Mouse (Mus musculus) midbrain, embryonic 11.5 days (tissue): ENCODE results near the gene Olfr646. TPM values are rescaled to one million over a fixed set of nuclear protein-coding genes. Genes with fewer than 3 reads are reported as not detected.

Experiments used
- ATAC-seq: fragments of 200-750 bp; cut with Nextera tagmentation; 2 replicates; pipeline ENCODE4 v1.8.0; 2017; ENCODE audit warnings: moderate TSS enrichment, moderate library complexity; ENCODE audit not compliant: low FRiP score
- DNase-seq: peaks from one replicate; pipeline ENCODE4 v3.0.0; 2015; ENCODE audit warnings: low spot score; ENCODE audit errors: missing footprints
- H3K27ac ChIP-seq: fragments of 300-500 bp; sonication (generic); 2 replicates; pipeline ENCODE4 v1.5.1; 2014; ENCODE audit warnings: low read depth, low read length
- H3K27me3 ChIP-seq: fragments of 300-500 bp; sonication (generic); 2 replicates; pipeline ENCODE4 v1.6.1; 2014; ENCODE audit warnings: mild to moderate bottlenecking, low read length, moderate library complexity, mixed read lengths; ENCODE audit not compliant: control insufficient read depth, insufficient read depth
- H3K36me3 ChIP-seq: fragments of 300-500 bp; sonication (generic); 2 replicates; pipeline ENCODE4 v1.6.1; 2014; ENCODE audit warnings: mild to moderate bottlenecking, low read length, moderate library complexity, mixed read lengths; ENCODE audit not compliant: control insufficient read depth, insufficient read depth
- H3K4me1 ChIP-seq: fragments of 300-500 bp; sonication (generic); 2 replicates; pipeline ENCODE4 v1.6.1; 2014; ENCODE audit warnings: low read length; ENCODE audit not compliant: control insufficient read depth, insufficient read depth
- H3K4me2 ChIP-seq: fragments of 300-500 bp; sonication (generic); 2 replicates; pipeline ENCODE4 v1.6.1; 2014; ENCODE audit warnings: mild to moderate bottlenecking, moderate library complexity
- H3K4me3 ChIP-seq: fragments of 300-500 bp; sonication (generic); 2 replicates; pipeline ENCODE4 v1.5.1; 2014; ENCODE audit warnings: low read depth, low read length
- H3K9ac ChIP-seq: fragments of 300-500 bp; sonication (generic); 2 replicates; pipeline ENCODE4 v1.6.1; 2014; ENCODE audit warnings: low read length
- H3K9me3 ChIP-seq: fragments of 300-500 bp; sonication (generic); 2 replicates; pipeline ENCODE4 v1.6.1; 2016; ENCODE audit warnings: low read length; ENCODE audit not compliant: control insufficient read depth
- WGBS: fragments of 180-500 bp; shearing (Covaris S2); extraction: QIAGEN DNeasy Blood & Tissue Kit; methylation state at CpG from one replicate; pipeline ENCODE4 v1.1.7; 2014; 5-methylcytosine and 5-hydroxymethylcytosine counted together
- polyA plus RNA-seq: library from polyadenylated mRNA; unstranded; fragments of >200 nt; fragmentation: Nextera tagmentation; extraction: Ambion mirVana; gene quantifications from 2 replicates; pipeline ENCODE4 v1.2.1, GENCODE M21; 2014

Olfr646 gene
- polyA plus RNA-seq, 1 experiment from 2014 or later: not detected

DNA sequence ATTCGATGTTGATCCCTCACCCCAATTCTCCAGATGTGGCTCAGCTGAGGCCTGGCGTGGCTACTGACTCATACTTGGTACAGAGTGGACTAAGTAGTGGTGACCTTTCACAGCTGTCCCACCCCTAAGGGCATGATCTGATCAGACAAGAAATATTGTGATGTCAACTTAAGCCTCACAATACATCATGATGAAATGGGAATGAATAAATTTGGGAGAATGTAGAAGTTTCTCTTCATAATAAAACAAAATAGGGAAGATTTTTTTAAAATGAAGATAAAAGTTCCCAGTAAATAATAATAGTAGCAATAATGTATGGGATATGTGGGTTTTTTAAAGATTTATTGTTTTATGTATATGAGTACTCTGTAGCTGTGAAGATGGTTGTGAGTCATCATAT is 45.8 kb downstream of the Olfr646 start, which contains the start of gene Ubqlnl:
Gene Ubqlnl (minus strand): TSS at position 101 of the 400 bp plus-strand sequence.
- no peaks in the 10 kb centered on the region for H3K27me3 ChIP-seq
- no peaks in the 10 kb centered on the region for H3K4me1 ChIP-seq
- H3K27ac ChIP-seq: no peak within 1 kb of the TSS
- H3K36me3 ChIP-seq: no peaks in the 10 kb centered on the region
- ATAC-seq (no peak), DNase-seq (no peak)
- no peak within 1 kb of the TSS for H3K4me3 ChIP-seq
- no peak within 1 kb of the TSS for H3K9ac ChIP-seq
- WGBS: 84% methylated on average over 2 of the region's 2 CpGs
- no peak within 1 kb of the TSS for H3K4me2 ChIP-seq
- H3K9me3 ChIP-seq: no peaks in the 10 kb centered on the region

Other genes starting within 250 kb of the Olfr646 start
- not detected in 2 replicates for gene Olfr66, start 218.6 kb upstream of the Olfr646 start, polyA plus RNA-seq
- not detected in 2 replicates for gene Olfr64, start 210.4 kb upstream of the Olfr646 start, polyA plus RNA-seq
- not detected in 2 replicates for gene Olfr65, start 201.4 kb upstream of the Olfr646 start, polyA plus RNA-seq
- gene Olfr631, start 176.0 kb upstream of the Olfr646 start, polyA plus RNA-seq: not detected in 2 replicates
- gene Olfr632, start 170.5 kb upstream of the Olfr646 start, polyA plus RNA-seq: not detected in 2 replicates
- not detected in 2 replicates for gene Olfr633, start 160.4 kb upstream of the Olfr646 start, polyA plus RNA-seq
- 0.01 and 0.03 TPM in 2 replicates for gene Olfr635, start 133.7 kb upstream of the Olfr646 start, polyA plus RNA-seq
- not detected in 2 replicates for gene Olfr638, start 106.1 kb upstream of the Olfr646 start, polyA plus RNA-seq
- gene Olfr639, start 87.6 kb upstream of the Olfr646 start, polyA plus RNA-seq: not detected in 2 replicates
- not detected in 2 replicates for gene Olfr640, start 79.3 kb upstream of the Olfr646 start, polyA plus RNA-seq
- not detected in 2 replicates for gene Olfr641, start 69.4 kb upstream of the Olfr646 start, polyA plus RNA-seq
- gene Olfr642, start 52.2 kb upstream of the Olfr646 start, polyA plus RNA-seq: not detected in 2 replicates
- gene 4930516K23Rik, start 43.4 kb upstream of the Olfr646 start, polyA plus RNA-seq: not detected in 2 replicates
- not detected in 2 replicates for gene Olfr644, start 33.0 kb upstream of the Olfr646 start, polyA plus RNA-seq
- not detected in 2 replicates for gene Olfr645, start 19.4 kb upstream of the Olfr646 start, polyA plus RNA-seq
- not detected in 2 replicates for gene Ubqln5, start 25.0 kb downstream of the Olfr646 start, polyA plus RNA-seq
- gene Olfr643, start 32.5 kb downstream of the Olfr646 start, polyA plus RNA-seq: not detected in 2 replicates
- gene Ubqln3, start 38.4 kb downstream of the Olfr646 start, polyA plus RNA-seq: not detected in 2 replicates
- gene Ubqlnl, start 45.7 kb downstream of the Olfr646 start, polyA plus RNA-seq: not detected in 2 replicates
- gene Olfm5, start 60.0 kb downstream of the Olfr646 start, polyA plus RNA-seq: not detected in 2 replicates
- gene Olfr648, start 78.5 kb downstream of the Olfr646 start, polyA plus RNA-seq: 0.19 and 0.26 TPM in 2 replicates
- gene Olfr649, start 91.1 kb downstream of the Olfr646 start, polyA plus RNA-seq: not detected in 2 replicates
- gene Trim6, start 113.9 kb downstream of the Olfr646 start, polyA plus RNA-seq: 2.5 and 2.8 TPM in 2 replicates
- gene Trim34a, start 139.6 kb downstream of the Olfr646 start, polyA plus RNA-seq: 0.63 and 0.68 TPM in 2 replicates
- 0.40 TPM in 1 of 2 replicates, not detected in the other for gene Trim5, start 183.2 kb downstream of the Olfr646 start, polyA plus RNA-seq
- 1.9 and 2.1 TPM in 2 replicates for gene Trim12a, start 210.6 kb downstream of the Olfr646 start, polyA plus RNA-seq
- not detected in 2 replicates for gene Trim34b, start 224.6 kb downstream of the Olfr646 start, polyA plus RNA-seq
- gene Trim12c, start 248.5 kb downstream of the Olfr646 start, polyA plus RNA-seq: 0.30 and 0.65 TPM in 2 replicates